In genomic region chr11:112543473-112543872, GRCm38 (mm10) we compare ENCODE assay signal across 17 mouse cellular contexts.
DNase-seq lines count a peak whose midpoint lies in the region; ATAC-seq and TF ChIP-seq lines count a peak whose summit lies in the region.
"Had no signal": no experiment of that assay in that cellular context is flagged by ENCODE, and none has a peak within 500 bp of the region (broad histone marks: within the 10 kb centered on the region; RNA-seq: fewer than 3 reads in every experiment).

No protein-coding gene starts in this region.

- H3K27ac ChIP-seq in hindbrain, embryonic 10.5 days: peak overlapping the region; percentile 78
- H3K27ac ChIP-seq in hindbrain, embryonic 16.5 days (ENCODE audit: low read depth, low read length): no peak overlapping the region
- H3K27ac ChIP-seq in midbrain, embryonic 14.5 days (replicated peaks; ENCODE audit: low read depth, low read length): no peak overlapping the region
- H3K27ac ChIP-seq in midbrain, embryonic 16.5 days (ENCODE audit: low read length): no peak overlapping the region
- H3K27ac ChIP-seq in midbrain, postnatal 0 days (ENCODE audit: low read depth, low read length): no peak overlapping the region
- H3K27ac ChIP-seq: layer of hippocampus, adult 2 months; left cerebral cortex, adult 2 months had no signal

- no peak overlapping the region for H3K4me3 ChIP-seq in hindbrain, embryonic 10.5 days
- no peak overlapping the region for H3K4me3 ChIP-seq in hindbrain, embryonic 16.5 days (ENCODE audit: low read length)
- no peak overlapping the region for H3K4me3 ChIP-seq in midbrain, embryonic 14.5 days (replicated peaks; ENCODE audit: low read depth, low read length)
- H3K4me3 ChIP-seq in midbrain, embryonic 16.5 days (ENCODE audit: low read depth, low read length): no peak overlapping the region
- H3K4me3 ChIP-seq in midbrain, postnatal 0 days (ENCODE audit: low read depth, low read length): no peak overlapping the region
- H3K4me3 ChIP-seq: layer of hippocampus, adult 2 months; left cerebral cortex, adult 2 months had no signal

- no peak overlapping the region for H3K4me2 ChIP-seq in hindbrain, embryonic 16.5 days (ENCODE audit: low read length)
- no peak overlapping the region for H3K4me2 ChIP-seq in midbrain, embryonic 14.5 days (ENCODE audit: low read length)
- H3K4me2 ChIP-seq in midbrain, embryonic 16.5 days (ENCODE audit: low read length): no peak overlapping the region
- no peak overlapping the region for H3K4me2 ChIP-seq in midbrain, postnatal 0 days (ENCODE audit: low read depth, low read length, poor library complexity, severe bottlenecking)
- H3K4me2 ChIP-seq: heart, embryonic 11.5 days had no signal

- peaks cover 38% of the 10 kb centered on the region for H3K4me1 ChIP-seq in hindbrain, embryonic 10.5 days (replicated peaks)
- H3K4me1 ChIP-seq in hindbrain, embryonic 16.5 days (ENCODE audit: control insufficient read depth, insufficient read depth, low read depth, low read length): no peaks in the 10 kb centered on the region; the same call in 1 of the 2 replicates
- peaks cover 10% of the 10 kb centered on the region; the same call in 1 of the 2 replicates for H3K4me1 ChIP-seq in midbrain, embryonic 14.5 days (ENCODE audit: control insufficient read depth, insufficient read depth, low read length)
- no peaks in the 10 kb centered on the region; the same call in 1 of the 2 replicates for H3K4me1 ChIP-seq in midbrain, embryonic 16.5 days (ENCODE audit: control insufficient read depth, insufficient read depth, low read length)
- H3K4me1 ChIP-seq in midbrain, postnatal 0 days (ENCODE audit: insufficient read depth, low read length): no peaks in the 10 kb centered on the region

- H3K9ac ChIP-seq in hindbrain, embryonic 16.5 days (ENCODE audit: low read depth, low read length): no peak overlapping the region
- 0 out of 2 replicates have a peak overlapping the region, but pooled peaks have one; percentile 20 for H3K9ac ChIP-seq in midbrain, embryonic 14.5 days (replicated peaks; ENCODE audit: low read length)
- no peak overlapping the region for H3K9ac ChIP-seq in midbrain, embryonic 16.5 days (ENCODE audit: low read depth, low read length)
- no peak overlapping the region for H3K9ac ChIP-seq in midbrain, postnatal 0 days (replicated peaks; ENCODE audit: low read length, poor library complexity, severe bottlenecking)

- no peaks in the 10 kb centered on the region for H3K9me3 ChIP-seq in hindbrain, embryonic 10.5 days
- H3K9me3 ChIP-seq in hindbrain, embryonic 16.5 days (ENCODE audit: control insufficient read depth, low read length): no peaks in the 10 kb centered on the region
- H3K9me3 ChIP-seq in midbrain, embryonic 14.5 days (ENCODE audit: control insufficient read depth, low read length): no peaks in the 10 kb centered on the region
- H3K9me3 ChIP-seq in midbrain, embryonic 16.5 days (replicated peaks; ENCODE audit: control insufficient read depth, low read length, poor library complexity, severe bottlenecking): no peaks in the 10 kb centered on the region
- no peaks in the 10 kb centered on the region for H3K9me3 ChIP-seq in midbrain, postnatal 0 days (ENCODE audit: low read length)

- no peaks in the 10 kb centered on the region for H3K27me3 ChIP-seq in hindbrain, embryonic 10.5 days (ENCODE audit: insufficient read depth, poor library complexity, severe bottlenecking)
- no peaks in the 10 kb centered on the region for H3K27me3 ChIP-seq in hindbrain, embryonic 16.5 days (replicated peaks; ENCODE audit: control insufficient read depth, insufficient read depth, low read length)
- no peaks in the 10 kb centered on the region for H3K27me3 ChIP-seq in midbrain, embryonic 14.5 days (ENCODE audit: control insufficient read depth, insufficient read depth, low read length)
- H3K27me3 ChIP-seq in midbrain, embryonic 16.5 days (ENCODE audit: control insufficient read depth, insufficient read depth, low read depth, low read length): no peaks in the 10 kb centered on the region
- H3K27me3 ChIP-seq in midbrain, postnatal 0 days (ENCODE audit: insufficient read depth, low read length): no peaks in the 10 kb centered on the region

- DNase-seq in hindbrain, embryonic 10.5 days (ENCODE audit: low spot score): no peak
- peak; percentile 56 to 60 for DNase-seq in kidney, postnatal 4 days
- no peak for DNase-seq in kidney, postnatal 36 days
- DNase-seq in midbrain, embryonic 14.5 days: no peak
- peak; percentile 33 for DNase-seq in midbrain, postnatal 0 days (ENCODE audit: low spot score)
- DNase-seq in adrenal gland, adult 2 months: no peak
- DNase-seq: adrenal gland, adult 8-10 months; cerebellum, adult 2 months; gastrocnemius, postnatal 25 days; thymus, postnatal 4 days had no signal

- no peak for ATAC-seq in hindbrain, embryonic 16.5 days
- ATAC-seq in midbrain, embryonic 14.5 days (ENCODE audit: low FRiP score, low TSS enrichment): no peak
- no peak for ATAC-seq in midbrain, embryonic 16.5 days
- no peak for ATAC-seq in midbrain, postnatal 0 days (ENCODE audit: low FRiP score)
- ATAC-seq: CD4-positive, CD25-positive, alpha-beta regulatory T cell, adult 4 months; lung, postnatal 0 days had no signal

- WGBS in hindbrain, embryonic 10.5 days: 76% methylated on average over 6 of the region's 6 CpGs
- 63% methylated on average over 6 of the region's 6 CpGs for WGBS in hindbrain, embryonic 16.5 days
- 77% methylated on average over 6 of the region's 6 CpGs for WGBS in midbrain, embryonic 14.5 days
- WGBS in midbrain, embryonic 16.5 days: 77% methylated on average over 6 of the region's 6 CpGs
- 83% methylated on average over 6 of the region's 6 CpGs for WGBS in midbrain, postnatal 0 days

- H3K36me3 ChIP-seq in hindbrain, embryonic 10.5 days: no peaks in the 10 kb centered on the region
- no peaks in the 10 kb centered on the region for H3K36me3 ChIP-seq in hindbrain, embryonic 16.5 days (ENCODE audit: control insufficient read depth, insufficient read depth, low read length)
- H3K36me3 ChIP-seq in midbrain, embryonic 14.5 days (ENCODE audit: control insufficient read depth, insufficient read depth, low read length): no peaks in the 10 kb centered on the region
- H3K36me3 ChIP-seq in midbrain, embryonic 16.5 days (ENCODE audit: control insufficient read depth, insufficient read depth, low read length): no peaks in the 10 kb centered on the region
- H3K36me3 ChIP-seq in midbrain, postnatal 0 days (ENCODE audit: insufficient read depth, low read length): no peaks in the 10 kb centered on the region

- no peak for TF ChIP-seq CTCF in midbrain, postnatal 0 days (IDR thresholded peaks at IDR 0.05)

Comparison
In these comparisons a context has a peak if more than half of its experiments do, and no peak if none do; other contexts are left out.
1. DNase-seq: peak in kidney, postnatal 4 days (2 of 2) and midbrain, postnatal 0 days (single experiment); none in hindbrain, embryonic 10.5 days (single experiment), kidney, postnatal 36 days (0 of 2), midbrain, embryonic 14.5 days (single experiment) and adrenal gland, adult 2 months (single experiment).